Mouse (Mus musculus) testis, postnatal 14 days (tissue): ENCODE data around the gene Susd6.

Source experiments
- DNase-seq: peaks from one replicate; pipeline ENCODE4 v3.0.0; 2021; ENCODE audit warnings: low spot score

Susd6 gene

GRCm38 (mm10) chr12:80838271-80838670 is 48.0 kb downstream of the Susd6 start:
- DNase-seq, result no peak

DNA sequence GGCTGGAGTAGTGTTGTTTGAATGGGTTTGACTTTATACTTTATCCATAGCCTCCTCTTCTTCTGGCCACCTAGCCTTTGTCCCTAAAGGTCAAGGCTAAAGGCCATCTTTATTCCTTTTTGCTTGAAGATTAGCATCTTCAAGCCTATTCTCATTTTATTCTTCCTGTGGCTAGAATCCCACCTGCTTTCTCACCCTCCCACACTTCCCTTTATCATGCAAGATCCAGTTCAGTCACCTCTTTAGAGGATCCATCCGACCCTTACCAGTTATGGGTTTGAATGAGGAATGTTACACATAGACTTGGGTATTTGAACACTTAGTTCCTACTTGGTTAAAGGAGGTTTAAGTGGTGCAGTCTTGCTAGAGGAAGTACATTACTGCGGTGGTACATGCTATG is 48.5 kb downstream of the Susd6 start:
- no peak for DNase-seq

DNA sequence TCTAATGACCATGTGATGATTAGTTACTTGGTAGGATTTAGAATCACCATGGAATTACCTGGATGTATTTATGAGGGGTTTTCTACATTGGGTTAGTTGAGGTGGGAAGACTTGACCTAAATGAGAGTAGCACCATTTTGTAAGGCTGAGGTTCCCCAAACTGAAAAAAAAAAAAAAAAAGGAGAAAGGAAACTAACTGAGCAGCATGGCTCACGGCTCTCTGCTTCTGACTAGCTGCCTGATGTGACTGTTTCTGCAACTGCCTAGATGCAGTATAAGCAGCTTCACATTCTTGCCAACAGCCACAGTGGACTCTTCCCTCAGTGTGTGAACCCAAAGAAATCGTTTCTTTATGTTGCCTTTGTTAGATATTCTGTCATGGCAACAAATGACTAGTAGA is 49.3 kb downstream of the Susd6 start:
- DNase-seq, result no peak

GRCm38 (mm10) chr12:80841618-80842017 is 51.3 kb downstream of the Susd6 start:
- no peak for DNase-seq

GRCm38 (mm10) chr12:80842609-80843008 is 52.3 kb downstream of the Susd6 start:
- no peak for DNase-seq

- no peak for DNase-seq
Measured at GRCm38 (mm10) chr12:80843236-80843635, 52.9 kb downstream of the Susd6 start.

- no peak for DNase-seq
Measured at GRCm38 (mm10) chr12:80843651-80844444, 53.5 kb downstream of the Susd6 start.

GRCm38 (mm10) chr12:80845901-80846300 is 55.6 kb downstream of the Susd6 start:
- no peak for DNase-seq

GRCm38 (mm10) chr12:80846861-80847268 is 56.6 kb downstream of the Susd6 start:
- DNase-seq, result no peak

GRCm38 (mm10) chr12:80852001-80852400 is 61.7 kb downstream of the Susd6 start:
- no peak for DNase-seq

DNA sequence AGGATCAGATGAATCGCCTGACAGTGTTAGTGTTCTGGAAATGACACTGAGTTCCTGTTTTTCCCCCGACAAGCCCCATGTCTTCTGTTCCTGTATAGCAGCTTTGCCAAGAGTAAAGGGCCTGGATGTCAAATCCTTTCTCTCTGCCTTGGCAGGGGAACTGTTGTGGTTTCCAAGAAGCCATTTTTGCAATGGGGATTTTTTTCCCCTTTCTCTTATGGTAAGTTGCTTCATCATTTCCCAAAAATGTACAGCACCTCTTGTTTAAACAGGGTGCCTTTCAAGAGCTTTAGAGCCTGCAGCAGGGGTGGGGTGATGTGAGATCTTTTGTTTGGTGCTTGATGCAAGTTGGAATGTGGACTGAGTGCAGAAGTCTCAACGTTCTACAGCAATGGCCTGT is 63.4 kb downstream of the Susd6 start:
- no peak for DNase-seq

GRCm38 (mm10) chr12:80854671-80855070 is 64.4 kb downstream of the Susd6 start:
- no peak for DNase-seq

- DNase-seq, result no peak
Measured at GRCm38 (mm10) chr12:80855100-80855499, 64.8 kb downstream of the Susd6 start.

GRCm38 (mm10) chr12:80855581-80855980 is 65.3 kb downstream of the Susd6 start:
- no peak for DNase-seq

DNA sequence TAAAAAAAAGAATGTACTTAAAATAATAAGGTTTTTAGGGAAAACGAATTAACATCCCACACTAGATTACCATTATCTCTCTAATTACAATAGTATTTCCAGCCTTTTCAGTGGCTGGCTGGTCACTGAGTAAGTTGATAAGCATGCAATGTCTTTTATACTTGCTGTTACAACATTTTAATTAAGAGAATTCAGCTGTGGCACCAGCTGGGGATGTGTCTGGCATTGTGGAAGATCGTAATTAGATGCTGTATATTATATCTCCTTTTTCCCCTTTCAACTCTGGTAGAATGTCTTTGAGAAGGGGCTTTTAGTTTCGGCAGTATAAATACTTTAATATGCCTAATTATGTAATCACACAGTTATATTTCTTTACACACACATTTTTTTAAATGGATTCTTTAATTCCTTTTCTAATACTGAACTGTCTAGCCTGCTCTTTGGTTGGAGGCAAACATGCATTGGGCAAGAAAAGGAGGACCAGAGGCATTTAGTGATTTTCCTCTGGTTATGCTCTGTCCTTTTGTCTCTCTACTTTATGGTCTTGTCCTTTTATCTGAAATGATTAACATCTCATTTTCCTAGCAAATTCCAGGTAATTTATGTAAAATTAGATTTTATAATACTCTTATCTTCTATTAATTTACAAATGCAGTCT is 67.5 kb downstream of the Susd6 start:
- DNase-seq, result no peak

GRCm38 (mm10) chr12:80858307-80858706 is 68.0 kb downstream of the Susd6 start:
- DNase-seq, result no peak

DNA sequence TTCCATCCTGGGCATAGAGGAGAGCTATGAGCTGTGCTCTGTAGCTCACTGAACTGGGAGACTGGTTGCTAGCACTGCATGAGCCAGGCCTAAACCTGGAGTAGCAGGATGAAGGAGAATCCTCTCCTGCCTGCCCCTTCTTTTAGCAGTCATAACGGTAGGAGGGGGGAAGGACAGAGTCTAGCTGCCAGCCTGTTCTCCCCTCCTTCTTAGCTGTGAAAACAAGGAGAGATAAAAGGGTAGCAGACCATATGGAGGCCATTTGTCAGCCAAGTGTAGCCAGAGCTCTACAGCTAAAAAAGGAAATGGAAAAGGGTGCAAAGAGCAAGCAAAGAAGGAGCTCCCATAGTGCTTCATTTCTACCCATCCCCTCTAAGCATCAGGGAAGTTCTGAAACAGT is 71.6 kb downstream of the Susd6 start:
- no peak for DNase-seq

DNA sequence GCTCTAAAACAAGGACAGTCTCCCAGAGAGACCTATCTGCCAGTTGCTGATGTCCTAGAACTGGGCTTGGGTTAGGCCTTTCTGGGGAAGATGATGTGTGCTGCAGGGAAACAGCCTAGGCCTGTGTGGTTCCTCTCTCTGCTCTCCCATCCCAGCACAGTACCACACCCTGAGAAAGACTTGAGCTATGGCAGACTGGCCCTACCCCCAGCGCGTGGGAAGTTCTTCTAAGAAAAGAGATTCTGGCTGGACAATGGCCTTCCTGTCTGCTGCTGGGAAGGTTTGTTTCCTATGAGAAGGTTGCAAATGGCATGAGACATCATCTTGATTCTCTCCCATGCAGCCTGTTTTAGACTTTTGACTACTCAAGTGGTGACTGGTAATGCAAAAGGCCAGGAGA is 73.1 kb downstream of the Susd6 start:
- no peak for DNase-seq

GRCm38 (mm10) chr12:80865175-80865574 is 74.9 kb downstream of the Susd6 start:
- DNase-seq, result no peak

- DNase-seq, result no peak
Measured at GRCm38 (mm10) chr12:80866023-80866422, 75.7 kb downstream of the Susd6 start.

GRCm38 (mm10) chr12:80867083-80867482 is 76.8 kb downstream of the Susd6 start:
- DNase-seq, result no peak

- no peak for DNase-seq
Measured at GRCm38 (mm10) chr12:80868401-80868800, 78.1 kb downstream of the Susd6 start.

- DNase-seq, result no peak
Measured at GRCm38 (mm10) chr12:80877215-80878092, 87.1 kb downstream of the Susd6 start.
